Mouse (Mus musculus): ENCODE measurements around the gene Irf7. TPM values are rescaled to one million over a fixed set of nuclear protein-coding genes. Genes with fewer than 3 reads are reported as not detected.

The Irf7 gene
- polyA plus RNA-seq, 1 experiment = 0.35 TPM

- Histone ChIP-seq H3K4me3 (ENCODE audit: insufficient read depth, poor library complexity, severe bottlenecking) (no peak overlapping the region), H3K79me2 (ENCODE audit: control insufficient read depth, insufficient read depth) (no peaks in the 10 kb centered on the region), H3K36me3 (ENCODE audit: control insufficient read depth, insufficient read depth) (no peaks in the 10 kb centered on the region), H3ac (ENCODE audit: control insufficient read depth, insufficient read length, low read depth) (no peak overlapping the region), H3K79me3 (ENCODE audit: low read depth) (no peaks in the 10 kb centered on the region), H3K27me3 (ENCODE audit: control insufficient read depth, insufficient read depth, insufficient read length) (no peaks in the 10 kb centered on the region)
- TF ChIP-seq MYOD1 (IDR thresholded peaks at IDR 0.05; ENCODE audit: control insufficient read depth, insufficient read length, low read depth) (no peak), CTCF (IDR thresholded peaks at IDR 0.05; ENCODE audit: control insufficient read depth, insufficient read depth, insufficient read length) (no peak), MYOG (IDR thresholded peaks at IDR 0.05; ENCODE audit: control insufficient read depth, extremely low read depth, insufficient read length) (no peak), USF1 (IDR thresholded peaks at IDR 0.05; ENCODE audit: low read depth) (no peak), MAX (IDR thresholded peaks at IDR 0.05) (no peak), CEBPB (IDR thresholded peaks at IDR 0.05; ENCODE audit: low read depth) (no peak), FOSL1 (IDR thresholded peaks at IDR 0.05; ENCODE audit: insufficient read depth, low read length, poor library complexity, severe bottlenecking) (no peak)
Measured at GRCm38 (mm10) chr7:141270631-141271030, 4.3 kb upstream of the Irf7 start.

- H3ac ChIP-seq (ENCODE audit: control insufficient read depth, insufficient read length, low read depth) = no peak overlapping the region
- H3K79me3 ChIP-seq (ENCODE audit: low read depth) = no peaks in the 10 kb centered on the region
- no peaks in the 10 kb centered on the region for H3K79me2 ChIP-seq (ENCODE audit: control insufficient read depth, insufficient read depth)
- no peak overlapping the region for H3K4me3 ChIP-seq (ENCODE audit: insufficient read depth, poor library complexity, severe bottlenecking)
- no peak for TF ChIP-seq MAX (IDR thresholded peaks at IDR 0.05)
- TF ChIP-seq FOSL1 (IDR thresholded peaks at IDR 0.05; ENCODE audit: insufficient read depth, low read length, poor library complexity, severe bottlenecking) = no peak
- TF ChIP-seq CEBPB (IDR thresholded peaks at IDR 0.05; ENCODE audit: low read depth) = no peak
- TF ChIP-seq CTCF (IDR thresholded peaks at IDR 0.05; ENCODE audit: control insufficient read depth, insufficient read depth, insufficient read length) = no peak
- TF ChIP-seq MYOG (IDR thresholded peaks at IDR 0.05; ENCODE audit: control insufficient read depth, extremely low read depth, insufficient read length) = no peak
- TF ChIP-seq USF1 (IDR thresholded peaks at IDR 0.05; ENCODE audit: low read depth) = no peak
- no peak for TF ChIP-seq MYOD1 (IDR thresholded peaks at IDR 0.05; ENCODE audit: control insufficient read depth, insufficient read length, low read depth)
- H3K27me3 ChIP-seq (ENCODE audit: control insufficient read depth, insufficient read depth, insufficient read length) = no peaks in the 10 kb centered on the region
- peaks cover under 1% of the 10 kb centered on the region for H3K36me3 ChIP-seq (ENCODE audit: control insufficient read depth, insufficient read depth)
Measured at GRCm38 (mm10) chr7:141269273-141269545, 2.9 kb upstream of the Irf7 start.

GRCm38 (mm10) chr7:141268466-141269272 is 2.4 kb upstream of the Irf7 start:
- Histone ChIP-seq H3K36me3 (ENCODE audit: control insufficient read depth, insufficient read depth) (peaks cover 6% of the 10 kb centered on the region), H3K27me3 (ENCODE audit: control insufficient read depth, insufficient read depth, insufficient read length) (no peaks in the 10 kb centered on the region), H3K79me3 (ENCODE audit: low read depth) (no peaks in the 10 kb centered on the region), H3K4me3 (ENCODE audit: insufficient read depth, poor library complexity, severe bottlenecking) (no peak overlapping the region), H3K79me2 (ENCODE audit: control insufficient read depth, insufficient read depth) (no peaks in the 10 kb centered on the region), H3ac (ENCODE audit: control insufficient read depth, insufficient read length, low read depth) (no peak overlapping the region)
- TF ChIP-seq MYOG (IDR thresholded peaks at IDR 0.05; ENCODE audit: control insufficient read depth, extremely low read depth, insufficient read length) (no peak), MYOD1 (IDR thresholded peaks at IDR 0.05; ENCODE audit: control insufficient read depth, insufficient read length, low read depth) (no peak), CEBPB (IDR thresholded peaks at IDR 0.05; ENCODE audit: low read depth) (no peak), MAX (IDR thresholded peaks at IDR 0.05) (no peak), USF1 (IDR thresholded peaks at IDR 0.05; ENCODE audit: low read depth) (no peak)

- Histone ChIP-seq H3ac (ENCODE audit: control insufficient read depth, insufficient read length, low read depth) (no peak overlapping the region), H3K79me3 (ENCODE audit: low read depth) (no peaks in the 10 kb centered on the region), H3K27me3 (ENCODE audit: control insufficient read depth, insufficient read depth, insufficient read length) (no peaks in the 10 kb centered on the region), H3K4me3 (ENCODE audit: insufficient read depth, poor library complexity, severe bottlenecking) (no peak overlapping the region), H3K79me2 (ENCODE audit: control insufficient read depth, insufficient read depth) (no peaks in the 10 kb centered on the region), H3K36me3 (ENCODE audit: control insufficient read depth, insufficient read depth) (peaks cover 27% of the 10 kb centered on the region)
- TF ChIP-seq CEBPB (IDR thresholded peaks at IDR 0.05; ENCODE audit: low read depth) (no peak), MYOD1 (IDR thresholded peaks at IDR 0.05; ENCODE audit: control insufficient read depth, insufficient read length, low read depth) (no peak), CTCF (IDR thresholded peaks at IDR 0.05; ENCODE audit: control insufficient read depth, insufficient read depth, insufficient read length) (no peak), USF1 (IDR thresholded peaks at IDR 0.05; ENCODE audit: low read depth) (no peak), FOSL1 (IDR thresholded peaks at IDR 0.05; ENCODE audit: insufficient read depth, low read length, poor library complexity, severe bottlenecking) (no peak), MAX (IDR thresholded peaks at IDR 0.05) (no peak)
Measured at GRCm38 (mm10) chr7:141265411-141265738, 906 bp downstream of the Irf7 start.

- Histone ChIP-seq H3K27me3 (ENCODE audit: control insufficient read depth, insufficient read depth, insufficient read length) (no peaks in the 10 kb centered on the region), H3K79me3 (ENCODE audit: low read depth) (no peaks in the 10 kb centered on the region), H3K4me3 (ENCODE audit: insufficient read depth, poor library complexity, severe bottlenecking) (no peak overlapping the region), H3K36me3 (ENCODE audit: control insufficient read depth, insufficient read depth) (peaks cover 32% of the 10 kb centered on the region), H3K79me2 (ENCODE audit: control insufficient read depth, insufficient read depth) (no peaks in the 10 kb centered on the region), H3ac (ENCODE audit: control insufficient read depth, insufficient read length, low read depth) (no peak overlapping the region)
- TF ChIP-seq CEBPB (IDR thresholded peaks at IDR 0.05; ENCODE audit: low read depth) = no peak
- peak; percentile 38 for TF ChIP-seq CTCF (IDR thresholded peaks at IDR 0.05; ENCODE audit: control insufficient read depth, insufficient read depth, insufficient read length)
Measured at GRCm38 (mm10) chr7:141264761-141265410, 1.4 kb downstream of the Irf7 start.
